Mouse (Mus musculus): ENCODE measurements around the gene Ehd2. TPM values are rescaled to one million over a fixed set of nuclear protein-coding genes. Genes with fewer than 3 reads are reported as not detected.

Ehd2 gene
- total RNA-seq, 2 experiments from 2014 or later = 6.7 to 7.3 TPM

GRCm38 (mm10) chr7:15907971-15908590 lies 59.3 kb downstream of the Ehd2 start:
- H3K27ac ChIP-seq = no peak overlapping the region
- no peak for DNase-seq (ENCODE audit: low spot score in 2 of 2)
- no peak for TF ChIP-seq CTCF (conservative IDR thresholded peaks at IDR 0.05)
- no peak overlapping the region for H3K4me3 ChIP-seq

GRCm38 (mm10) chr7:15906602-15907001 lies 60.8 kb downstream of the Ehd2 start:
- DNase-seq (ENCODE audit: low spot score in 2 of 2) = no peak
- Histone ChIP-seq H3K27ac (no peak overlapping the region), H3K4me3 (no peak overlapping the region)
- TF ChIP-seq CTCF (conservative IDR thresholded peaks at IDR 0.05) = no peak

GRCm38 (mm10) chr7:15905861-15906260 lies 61.5 kb downstream of the Ehd2 start:
- no peak for DNase-seq (ENCODE audit: low spot score in 2 of 2)
- H3K27ac ChIP-seq = no peak overlapping the region
- no peak overlapping the region for H3K4me3 ChIP-seq
- TF ChIP-seq CTCF (conservative IDR thresholded peaks at IDR 0.05) = no peak

GRCm38 (mm10) chr7:15901366-15902048 lies 65.9 kb downstream of the Ehd2 start:
- no peak for TF ChIP-seq CTCF (conservative IDR thresholded peaks at IDR 0.05)
- Histone ChIP-seq H3K4me3 (no peak overlapping the region), H3K27ac (no peak overlapping the region)
- no peak for DNase-seq (ENCODE audit: low spot score in 2 of 2)

Other genes with a start within 250 kb of the Ehd2 start
- gene Obox5, start 217.4 kb downstream of the Ehd2 start, total RNA-seq (2021) = not detected
- not detected for gene Obox6, start 127.9 kb downstream of the Ehd2 start, total RNA-seq (2021)
- not detected for gene Crx, start 87.6 kb downstream of the Ehd2 start, total RNA-seq (2021)
- gene Crxos, start 85.0 kb downstream of the Ehd2 start, total RNA-seq (2021) = not detected
- gene Selenow, start 45.2 kb downstream of the Ehd2 start, total RNA-seq (2021) = 1,000 to 10,000 TPM; 1,462 to 1,494 TPM
- 100 to 1,000 TPM; 115 to 121 TPM for gene Nop53, start 21.5 kb downstream of the Ehd2 start, total RNA-seq (2021)
- gene Bicra, start 80.4 kb upstream of the Ehd2 start, total RNA-seq (2021) = 10 to 100 TPM; 20.8 to 22.8 TPM
- 1 to 10 TPM in 1 of 2 experiments, under 1 TPM in 1; 0.59 to 1.1 TPM for gene Zfp541, start 94.2 kb upstream of the Ehd2 start, total RNA-seq (2021)
- gene Napa, start 130.9 kb upstream of the Ehd2 start, total RNA-seq (2021) = 100 to 1,000 TPM; 309 to 325 TPM
- 10 to 100 TPM; 39.4 to 47.0 TPM for gene Kptn, start 152.3 kb upstream of the Ehd2 start, total RNA-seq (2021)
- 100 to 1,000 TPM; 305 to 320 TPM for gene Slc8a2, start 162.3 kb upstream of the Ehd2 start, total RNA-seq (2021)
- 10 to 100 TPM; 37.3 to 38.6 TPM for gene Meis3, start 207.5 kb upstream of the Ehd2 start, total RNA-seq (2021)

Measured in layer of hippocampus, adult 2 months (tissue).